Mouse (Mus musculus) kidney, adult 2 months (tissue): ENCODE data around the gene Clip2. TPM values are rescaled to one million over a fixed set of nuclear protein-coding genes. Genes with fewer than 3 reads are reported as not detected.
A peak's percentile ranks its signal among the peaks of the same experiment; 100 is the strongest.

Experiments used
- DNase-seq: peaks from one replicate; pipeline ENCODE4 v3.0.0; 2021
- H3K27ac ChIP-seq: fragments of 200-500 bp; 2 replicates; pipeline ENCODE4 v1.5.1; 2012; ENCODE audit warnings: low read depth, low read length, control low read depth, inconsistent platforms; ENCODE audit not compliant: insufficient read depth
- H3K27me3 ChIP-seq: fragments of 200-500 bp; replicated peaks from 2 replicates; pipeline ENCODE4 v1.6.1; 2012; ENCODE audit warnings: mild to moderate bottlenecking, moderate library complexity, low read length, inconsistent platforms; ENCODE audit not compliant: control insufficient read depth, insufficient read depth
- H3K36me3 ChIP-seq: fragments of 200-500 bp; 2 replicates; pipeline ENCODE4 v1.6.1; 2012; ENCODE audit warnings: mild to moderate bottlenecking, moderate library complexity, low read length, inconsistent platforms; ENCODE audit not compliant: control insufficient read depth, insufficient read depth
- H3K4me1 ChIP-seq: fragments of 200-500 bp; 2 replicates; pipeline ENCODE4 v1.6.1; 2011; ENCODE audit warnings: low read length; ENCODE audit not compliant: control insufficient read depth, insufficient read depth
- H3K4me3 ChIP-seq: fragments of 200-500 bp; 2 replicates; pipeline ENCODE4 v1.5.1; 2011; ENCODE audit warnings: mild to moderate bottlenecking, low read depth, low read length, control low read depth; ENCODE audit not compliant: insufficient read depth
- CTCF ChIP-seq: fragments of 200-500 bp; conservative IDR thresholded peaks from 2 replicates; pipeline ENCODE4 v1.5.1; 2011; ENCODE audit warnings: low read depth, mild to moderate bottlenecking, control low read depth, low read length, moderate library complexity, mixed read lengths; ENCODE audit not compliant: insufficient read depth, insufficient read length
- POLR2A ChIP-seq: fragments of 200-500 bp; IDR thresholded peaks from one replicate; pipeline ENCODE4 v1.6.1; 2011; ENCODE audit warnings: low read depth, low read length, control low read depth
- WGBS: fragments of 180-500 bp; shearing (Covaris S2); methylation state at CpG from one replicate; pipeline ENCODE4 v1.1.7; 2018; 5-methylcytosine and 5-hydroxymethylcytosine counted together
- polyA plus RNA-seq: library from polyadenylated mRNA; depleted of rRNA; stranded (reverse); fragments of >200 nt; gene quantifications from 2 replicates; pipeline ENCODE4 v1.2.3, GENCODE M21; 2012; rRNA removed

Clip2 gene
- polyA plus RNA-seq, 1 experiment: 22.4 TPM

DNA sequence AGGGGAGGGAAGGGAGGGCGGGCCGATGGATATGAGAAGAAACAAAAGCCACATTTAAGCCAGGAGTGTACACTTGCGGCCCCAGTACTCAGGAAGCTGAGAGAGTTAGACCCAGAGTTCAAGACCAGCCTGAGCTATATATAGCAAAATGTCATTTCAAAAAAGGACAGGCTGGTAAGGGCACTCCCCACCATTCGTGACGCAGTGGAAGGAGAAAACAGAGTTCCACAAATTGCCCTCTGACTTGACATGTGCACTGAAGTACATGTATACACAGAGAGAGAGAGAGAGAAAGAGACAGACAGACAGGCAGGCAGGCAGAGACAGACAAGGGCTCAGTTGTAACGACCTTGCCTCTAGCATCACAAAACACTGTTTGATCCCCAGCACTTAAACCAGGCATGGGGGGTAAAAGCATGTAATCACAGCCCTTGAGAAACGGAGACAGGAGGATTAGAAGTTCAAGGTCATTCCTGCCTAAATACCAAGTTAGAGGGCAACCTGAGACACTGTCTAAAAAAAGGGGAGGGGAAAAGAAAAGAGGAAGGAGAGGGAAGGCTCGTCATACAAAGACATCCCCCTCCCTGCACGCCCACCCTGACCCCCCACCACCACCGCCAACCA is 106.9 kb downstream of the Clip2 start:
- WGBS: 39% methylated on average over 10 of the region's 10 CpGs
- no peak for DNase-seq
- no peak for TF ChIP-seq CTCF
- TF ChIP-seq POLR2A: no peak
- H3K27ac ChIP-seq: no peak overlapping the region
- no peaks in the 10 kb centered on the region; the same call in 1 of the 2 replicates for H3K4me1 ChIP-seq
- no peaks in the 10 kb centered on the region for H3K27me3 ChIP-seq
- H3K4me3 ChIP-seq: no peak overlapping the region
- no peaks in the 10 kb centered on the region for H3K36me3 ChIP-seq

DNA sequence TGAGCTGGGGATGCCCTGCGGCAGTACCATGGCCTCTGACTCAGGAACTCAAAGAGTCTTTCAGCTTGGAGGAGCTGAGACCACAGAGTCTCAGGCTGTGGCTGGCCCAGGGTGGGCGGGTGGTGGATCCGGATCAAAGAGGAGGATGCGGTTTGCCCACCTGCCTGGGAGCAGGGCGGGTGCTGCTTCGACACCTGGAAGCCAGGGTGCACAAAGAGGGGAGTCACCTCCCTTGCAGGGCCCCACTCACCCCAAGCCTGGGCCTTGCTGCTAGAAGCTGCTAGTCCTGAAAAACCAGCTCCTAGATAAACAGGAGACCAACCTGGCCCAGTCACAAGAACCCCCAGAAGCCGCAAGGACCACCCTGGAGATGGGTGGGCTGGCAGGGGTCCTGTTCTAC is 107.8 kb downstream of the Clip2 start:
- Histone ChIP-seq H3K4me3 (no peak overlapping the region), H3K27me3 (no peaks in the 10 kb centered on the region), H3K36me3 (no peaks in the 10 kb centered on the region), H3K4me1 (no peaks in the 10 kb centered on the region; the same call in 1 of the 2 replicates), H3K27ac (no peak overlapping the region)
- WGBS: 93% methylated on average over 7 of the region's 7 CpGs
- TF ChIP-seq CTCF (no peak), POLR2A (no peak)
- no peak for DNase-seq

DNA sequence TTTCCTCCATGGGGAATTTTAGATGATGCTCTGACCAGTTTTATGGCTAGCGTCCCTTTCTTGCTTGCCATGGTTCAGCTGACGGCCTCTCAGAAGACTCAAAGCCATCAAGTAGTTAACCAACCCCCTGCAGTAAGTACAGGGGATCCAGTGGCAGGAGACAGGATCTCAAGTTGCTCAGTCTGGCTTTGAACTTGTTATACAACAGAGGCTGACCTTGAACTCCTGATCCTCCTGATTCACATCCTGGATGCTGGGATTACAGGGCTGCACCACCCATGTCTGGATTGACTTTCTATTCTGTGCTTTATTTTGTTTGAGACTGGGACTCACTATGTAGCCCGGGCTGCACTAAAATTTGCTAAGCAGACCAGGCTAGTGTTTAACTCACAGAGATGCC is 110.2 kb downstream of the Clip2 start:
- TF ChIP-seq CTCF (no peak), POLR2A (no peak)
- Histone ChIP-seq H3K4me3 (no peak overlapping the region), H3K27ac (no peak overlapping the region), H3K36me3 (no peaks in the 10 kb centered on the region), H3K27me3 (no peaks in the 10 kb centered on the region), H3K4me1 (peaks cover 9% of the 10 kb centered on the region)
- DNase-seq: no peak
- 92% methylated on average over 3 of the region's 3 CpGs for WGBS

GRCm38 (mm10) chr5:134441105-134441504 is 111.1 kb downstream of the Clip2 start:
- no peak for DNase-seq
- TF ChIP-seq CTCF (no peak), POLR2A (no peak)
- 54% methylated on average over 3 of the region's 3 CpGs for WGBS

DNA sequence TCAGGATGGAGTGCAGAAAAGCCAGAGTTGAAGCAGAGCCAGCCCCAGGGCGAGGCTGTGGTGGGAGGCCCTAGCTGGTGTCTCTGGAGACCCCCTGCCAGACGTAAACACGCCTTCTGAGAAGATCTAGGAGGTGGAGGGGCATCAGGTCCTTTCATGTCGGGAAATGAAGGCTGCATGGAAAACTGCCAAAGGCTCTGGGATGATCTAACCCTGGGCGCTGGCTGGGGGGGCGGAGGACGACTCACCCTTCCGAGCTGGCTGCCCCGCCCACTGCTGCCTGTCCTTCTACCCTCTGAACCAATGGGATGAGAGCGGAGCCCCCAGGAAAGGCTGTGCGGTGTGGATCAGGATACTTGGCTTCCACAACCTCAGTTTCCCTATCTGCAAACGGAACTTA is 112.1 kb downstream of the Clip2 start:
- TF ChIP-seq CTCF: no peak
- no peak for TF ChIP-seq POLR2A
- Histone ChIP-seq H3K4me1 (peaks cover 9% of the 10 kb centered on the region), H3K36me3 (no peaks in the 10 kb centered on the region), H3K27ac (no peak overlapping the region), H3K4me3 (no peak overlapping the region), H3K27me3 (no peaks in the 10 kb centered on the region)
- WGBS: 60% methylated on average over 12 of the region's 12 CpGs
- DNase-seq: peak; percentile 58

More at GRCm38 (mm10) chr5:134441105-134441504, 111.1 kb downstream of the Clip2 start:
- Histone ChIP-seq H3K27ac (no peak overlapping the region), H3K27me3 (no peaks in the 10 kb centered on the region), H3K4me3 (no peak overlapping the region), H3K4me1 (peaks cover 9% of the 10 kb centered on the region), H3K36me3 (no peaks in the 10 kb centered on the region)

GRCm38 (mm10) chr5:134439481-134439880 is 112.8 kb downstream of the Clip2 start:
- H3K36me3 ChIP-seq: no peaks in the 10 kb centered on the region
- TF ChIP-seq POLR2A: no peak
- TF ChIP-seq CTCF: no peak
- no peak for DNase-seq
- H3K27ac ChIP-seq: no peak overlapping the region
- no peaks in the 10 kb centered on the region for H3K27me3 ChIP-seq
- no peak overlapping the region for H3K4me3 ChIP-seq
- peaks cover 9% of the 10 kb centered on the region for H3K4me1 ChIP-seq
- 94% methylated on average over 7 of the region's 7 CpGs for WGBS

Other genes with a start within 250 kb of the Clip2 start
- gene Gtf2i, start 237.7 kb downstream of the Clip2 start, polyA plus RNA-seq: 86.4 and 103 TPM in 2 replicates
- gene Gtf2ird1, start 95.7 kb downstream of the Clip2 start, polyA plus RNA-seq: 22.4 and 24.0 TPM in 2 replicates
- gene Syna, start 7.7 kb upstream of the Clip2 start, polyA plus RNA-seq: 0.34 and 0.48 TPM in 2 replicates
- gene Rfc2, start 28.9 kb upstream of the Clip2 start, polyA plus RNA-seq: 65.5 and 76.4 TPM in 2 replicates
- gene Lat2, start 62.6 kb upstream of the Clip2 start, polyA plus RNA-seq: 1.8 and 3.3 TPM in 2 replicates
- 192 and 218 TPM in 2 replicates for gene Eif4h, start 87.1 kb upstream of the Clip2 start, polyA plus RNA-seq
- gene Limk1, start 136.2 kb upstream of the Clip2 start, polyA plus RNA-seq: 7.3 and 7.9 TPM in 2 replicates
- 23.6 and 30.8 TPM in 2 replicates for gene Eln, start 194.9 kb upstream of the Clip2 start, polyA plus RNA-seq